Mouse (Mus musculus) liver, embryonic 12.5 days (tissue): ENCODE measurements around the gene Cd8b1. TPM values are rescaled to one million over a fixed set of nuclear protein-coding genes. Genes with fewer than 3 reads are reported as not detected.

Experiments used
- ATAC-seq: fragments of 200-750 bp; cut with Nextera tagmentation; 2 replicates; pipeline ENCODE4 v1.8.0; 2017; ENCODE audit warnings: moderate number of reproducible peaks, mild to moderate bottlenecking, moderate library complexity
- H3K27ac ChIP-seq: fragments of 300-500 bp; sonication (generic); 2 replicates; pipeline ENCODE4 v1.5.1; 2016; ENCODE audit warnings: mild to moderate bottlenecking
- H3K27me3 ChIP-seq: fragments of 300-500 bp; sonication (generic); replicated peaks from 2 replicates; pipeline ENCODE4 v1.6.1; 2016; ENCODE audit warnings: mild to moderate bottlenecking, moderate library complexity
- H3K36me3 ChIP-seq: fragments of 300-500 bp; sonication (generic); 2 replicates; pipeline ENCODE4 v1.6.1; 2016; ENCODE audit warnings: mild to moderate bottlenecking, moderate library complexity
- H3K4me1 ChIP-seq: fragments of 300-500 bp; sonication (generic); 2 replicates; pipeline ENCODE4 v1.6.1; 2016
- H3K4me2 ChIP-seq: fragments of 300-500 bp; sonication (generic); 2 replicates; pipeline ENCODE4 v1.6.1; 2016; ENCODE audit warnings: mild to moderate bottlenecking, moderate library complexity
- H3K4me3 ChIP-seq: fragments of 300-500 bp; sonication (generic); 2 replicates; pipeline ENCODE4 v1.5.1; 2016; ENCODE audit warnings: mild to moderate bottlenecking, moderate library complexity
- H3K9ac ChIP-seq: fragments of 300-500 bp; sonication (generic); 2 replicates; pipeline ENCODE4 v1.6.1; 2016; ENCODE audit warnings: mild to moderate bottlenecking, moderate library complexity
- H3K9me3 ChIP-seq: fragments of 300-500 bp; sonication (generic); replicated peaks from 2 replicates; pipeline ENCODE4 v1.6.1; 2016; ENCODE audit warnings: mild to moderate bottlenecking, moderate library complexity
- WGBS: fragments of 180-500 bp; shearing (Covaris S2); methylation state at CpG from one replicate; pipeline ENCODE4 v1.1.7; 2016; ENCODE audit not compliant: insufficient replicate concordance; 5-methylcytosine and 5-hydroxymethylcytosine counted together
- polyA plus RNA-seq: library from polyadenylated mRNA; unstranded; fragments of >200 nt; fragmentation: Nextera tagmentation; extraction: Ambion mirVana; gene quantifications from 2 replicates; pipeline ENCODE4 v1.2.1, GENCODE M21; 2016

The Cd8b1 gene
- not detected in 2 replicates for polyA plus RNA-seq

GRCm38 (mm10) chr6:71322491-71322921, at the start of gene Cd8b1:
Gene Cd8b1 (plus strand): TSS chr6:71322788.
- H3K36me3 ChIP-seq: no peaks in the 10 kb centered on the region
- no peaks in the 10 kb centered on the region for H3K27me3 ChIP-seq
- no peak within 1 kb of the TSS for H3K4me3 ChIP-seq
- 64% methylated on average over 7 of the region's 7 CpGs for WGBS
- no peak for ATAC-seq
- H3K4me1 ChIP-seq: no peaks in the 10 kb centered on the region
- no peaks in the 10 kb centered on the region for H3K9me3 ChIP-seq
- H3K27ac ChIP-seq: no peak within 1 kb of the TSS
- H3K4me2 ChIP-seq: no peak within 1 kb of the TSS
- no peak within 1 kb of the TSS for H3K9ac ChIP-seq

DNA sequence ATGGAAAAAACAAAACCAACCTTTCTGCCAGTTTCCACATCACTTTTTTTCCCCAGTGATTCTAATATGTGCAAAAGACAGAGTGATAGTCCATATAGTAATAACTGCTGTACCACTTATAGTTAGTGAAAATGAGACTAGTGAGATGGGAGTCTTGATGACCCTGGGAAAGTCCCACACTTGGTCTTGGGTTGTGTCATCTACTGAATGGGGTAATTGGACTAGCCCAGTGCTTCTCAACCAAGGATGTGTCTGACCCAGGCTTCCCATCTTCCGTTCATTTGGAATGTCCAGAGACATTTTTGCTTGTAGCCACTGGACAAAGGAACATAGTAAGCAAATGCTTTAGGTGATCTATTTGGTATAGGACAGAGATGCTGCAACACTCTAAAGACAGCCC, 48.9 kb upstream of the Cd8b1 start:
- Histone ChIP-seq H3K4me3 (no peak overlapping the region), H3K27ac (no peak overlapping the region), H3K4me1 (peaks cover 24% of the 10 kb centered on the region), H3K36me3 (no peaks in the 10 kb centered on the region), H3K9me3 (no peaks in the 10 kb centered on the region), H3K9ac (no peak overlapping the region), H3K27me3 (no peaks in the 10 kb centered on the region), H3K4me2 (no peak overlapping the region)
- WGBS: 79% methylated on average over 1 of the region's 1 CpGs
- ATAC-seq: no peak

DNA sequence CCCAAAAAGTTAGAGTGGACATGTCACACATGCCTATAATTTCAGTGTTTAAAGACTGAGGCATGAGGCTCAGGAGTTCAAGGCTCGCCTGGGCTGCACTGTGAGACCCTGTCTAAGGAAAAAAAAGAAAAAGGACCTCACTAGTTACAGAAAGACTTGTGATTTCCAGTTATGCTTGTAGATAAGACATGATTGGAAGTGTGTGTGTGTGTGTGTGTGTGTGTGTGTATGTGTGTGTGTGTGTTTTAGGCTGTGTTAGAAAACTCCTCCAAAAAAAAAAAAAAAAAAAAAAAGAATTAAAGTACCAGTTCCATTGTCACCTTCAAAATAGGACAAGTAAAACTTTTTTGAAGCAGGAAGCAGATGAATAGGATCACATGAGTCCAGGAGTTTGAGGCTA, 48.0 kb upstream of the Cd8b1 start:
- H3K9ac ChIP-seq: no peak overlapping the region
- H3K4me3 ChIP-seq: no peak overlapping the region
- WGBS: 84% methylated on average over 1 of the region's 1 CpGs
- ATAC-seq: no peak
- no peak overlapping the region for H3K27ac ChIP-seq
- H3K4me2 ChIP-seq: no peak overlapping the region
- no peaks in the 10 kb centered on the region for H3K9me3 ChIP-seq
- H3K27me3 ChIP-seq: no peaks in the 10 kb centered on the region
- peaks cover 22% of the 10 kb centered on the region for H3K4me1 ChIP-seq
- no peaks in the 10 kb centered on the region for H3K36me3 ChIP-seq

GRCm38 (mm10) chr6:71279418-71279817, 43.2 kb upstream of the Cd8b1 start:
- 63% methylated on average over 1 of the region's 1 CpGs for WGBS
- H3K27me3 ChIP-seq: no peaks in the 10 kb centered on the region
- H3K27ac ChIP-seq: no peak overlapping the region
- no peaks in the 10 kb centered on the region for H3K9me3 ChIP-seq
- no peak overlapping the region for H3K4me3 ChIP-seq
- no peak overlapping the region for H3K4me2 ChIP-seq
- ATAC-seq: no peak
- H3K4me1 ChIP-seq: no peaks in the 10 kb centered on the region
- peaks cover 6% of the 10 kb centered on the region for H3K36me3 ChIP-seq
- no peak overlapping the region for H3K9ac ChIP-seq

DNA sequence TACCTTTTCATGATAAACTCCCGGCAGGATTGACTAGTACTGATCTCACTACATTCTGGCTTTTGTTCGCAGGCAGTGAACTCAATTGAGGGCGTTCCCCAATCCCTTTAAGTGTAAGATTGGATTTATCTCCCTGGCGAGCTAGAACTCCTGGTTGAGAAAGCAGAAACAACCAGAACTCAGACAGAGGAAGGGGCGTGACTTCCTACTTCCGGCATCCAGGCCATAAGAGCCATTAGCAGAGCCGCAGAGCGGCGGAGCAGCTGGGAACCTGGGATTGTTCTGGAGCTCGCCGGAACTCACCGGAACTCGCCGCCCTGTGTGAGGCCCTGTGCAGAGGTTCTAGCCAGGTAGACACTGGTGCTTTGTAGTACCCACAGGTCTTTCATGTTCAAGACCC, 29.1 kb upstream of the Cd8b1 start:
- Histone ChIP-seq H3K9me3 (no peaks in the 10 kb centered on the region), H3K27me3 (no peaks in the 10 kb centered on the region), H3K36me3 (no peaks in the 10 kb centered on the region), H3K4me1 (no peaks in the 10 kb centered on the region), H3K27ac (no peak overlapping the region), H3K4me2 (no peak overlapping the region), H3K9ac (no peak overlapping the region), H3K4me3 (no peak overlapping the region)
- ATAC-seq: no peak
- 67% methylated on average over 14 of the region's 14 CpGs for WGBS

- WGBS: 51% methylated on average over 6 of the region's 6 CpGs
- no peaks in the 10 kb centered on the region for H3K9me3 ChIP-seq
- no peak for ATAC-seq
These were observed 27.3 kb upstream of the Cd8b1 start for GRCm38 (mm10) chr6:71295303-71295702.

GRCm38 (mm10) chr6:71298051-71298450, 24.5 kb upstream of the Cd8b1 start:
- ATAC-seq: no peak
- Histone ChIP-seq H3K27ac (no peak overlapping the region), H3K4me2 (no peak overlapping the region), H3K4me1 (no peaks in the 10 kb centered on the region), H3K27me3 (no peaks in the 10 kb centered on the region), H3K9me3 (no peaks in the 10 kb centered on the region), H3K9ac (no peak overlapping the region), H3K4me3 (no peak overlapping the region), H3K36me3 (no peaks in the 10 kb centered on the region)
- 52% methylated on average over 2 of the region's 2 CpGs for WGBS

More at GRCm38 (mm10) chr6:71295303-71295702, 27.3 kb upstream of the Cd8b1 start:
- Histone ChIP-seq H3K4me3 (no peak overlapping the region), H3K27ac (no peak overlapping the region), H3K9ac (no peak overlapping the region), H3K4me1 (no peaks in the 10 kb centered on the region), H3K4me2 (no peak overlapping the region), H3K36me3 (no peaks in the 10 kb centered on the region), H3K27me3 (no peaks in the 10 kb centered on the region)

GRCm38 (mm10) chr6:71298751-71299150, 23.8 kb upstream of the Cd8b1 start:
- no peak overlapping the region for H3K4me3 ChIP-seq
- no peak overlapping the region for H3K27ac ChIP-seq
- no peaks in the 10 kb centered on the region for H3K36me3 ChIP-seq
- 32% methylated on average over 3 of the region's 3 CpGs for WGBS
- ATAC-seq: no peak
- H3K27me3 ChIP-seq: no peaks in the 10 kb centered on the region
- no peak overlapping the region for H3K9ac ChIP-seq
- no peaks in the 10 kb centered on the region for H3K9me3 ChIP-seq
- H3K4me2 ChIP-seq: no peak overlapping the region
- no peaks in the 10 kb centered on the region for H3K4me1 ChIP-seq

DNA sequence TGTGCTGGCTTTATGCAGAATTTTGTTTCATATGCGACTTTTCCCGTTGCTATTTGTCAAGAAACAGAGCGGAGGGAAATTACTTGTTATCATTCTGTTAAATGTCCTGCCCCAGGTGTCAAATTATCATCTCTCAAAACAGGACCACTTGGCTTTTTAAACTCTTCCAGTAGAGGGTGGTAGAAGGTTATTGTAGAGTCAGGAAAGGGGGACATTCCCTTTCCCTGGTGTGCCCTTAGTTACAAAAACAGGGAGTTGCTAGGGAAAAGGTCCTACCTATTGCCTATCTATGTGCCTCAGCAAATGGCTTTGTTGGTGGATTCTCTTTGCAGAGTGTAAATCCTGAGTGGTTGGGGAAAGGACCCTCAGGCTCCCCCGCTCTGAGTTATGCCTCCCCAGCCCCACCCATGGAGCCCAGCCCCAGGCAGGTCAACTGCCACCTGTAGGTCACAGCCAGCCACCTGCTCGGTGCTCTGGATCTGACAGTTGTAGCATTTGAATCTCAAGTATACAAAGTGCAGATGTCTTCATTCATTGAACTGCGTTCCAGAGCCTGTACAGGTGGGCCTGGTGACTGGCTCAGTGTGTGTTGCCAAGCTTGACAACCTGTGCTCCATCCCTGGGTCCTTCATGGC, 20.4 kb upstream of the Cd8b1 start:
- H3K9me3 ChIP-seq: no peaks in the 10 kb centered on the region
- ATAC-seq: no peak
- H3K9ac ChIP-seq: no peak overlapping the region
- H3K4me3 ChIP-seq: no peak overlapping the region
- no peaks in the 10 kb centered on the region for H3K27me3 ChIP-seq
- H3K4me2 ChIP-seq: no peak overlapping the region
- no peak overlapping the region for H3K27ac ChIP-seq
- H3K36me3 ChIP-seq: no peaks in the 10 kb centered on the region
- 50% methylated on average over 6 of the region's 6 CpGs for WGBS
- no peaks in the 10 kb centered on the region for H3K4me1 ChIP-seq

GRCm38 (mm10) chr6:71307486-71307885, 15.1 kb upstream of the Cd8b1 start:
- Histone ChIP-seq H3K27me3 (no peaks in the 10 kb centered on the region), H3K4me1 (no peaks in the 10 kb centered on the region), H3K4me3 (no peak overlapping the region), H3K9ac (no peak overlapping the region), H3K4me2 (no peak overlapping the region), H3K36me3 (no peaks in the 10 kb centered on the region), H3K27ac (no peak overlapping the region), H3K9me3 (no peaks in the 10 kb centered on the region)
- ATAC-seq: no peak
- whole genome bisulfite sequencing: 71% methylated on average over 8 of the region's 8 CpGs

DNA sequence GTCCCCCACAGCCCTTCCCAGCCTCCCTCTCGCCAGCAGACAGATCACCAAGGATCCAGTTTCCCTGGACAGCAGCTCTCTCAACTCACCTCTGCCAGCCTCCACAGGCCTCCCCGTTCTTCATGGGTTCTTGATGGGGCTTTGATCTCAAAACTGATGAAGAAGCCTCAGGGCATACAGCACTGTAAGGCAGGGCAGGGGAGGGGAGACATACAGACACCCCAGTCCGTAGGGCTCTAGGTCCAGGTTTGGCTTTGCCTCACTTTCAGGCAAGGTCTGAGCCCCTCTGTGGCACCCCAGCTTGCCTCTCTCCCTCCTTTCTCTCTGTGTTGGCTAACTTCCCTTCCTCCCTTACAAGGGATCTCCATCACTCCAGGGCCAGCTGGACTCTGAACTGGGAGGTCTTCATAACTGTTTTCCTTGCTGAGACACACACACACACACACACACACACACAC, 733 bp upstream of the Cd8b1 start, which contains the start of gene Smyd1:
Gene Smyd1, minus strand, starts transcription at position 408 of the 458 bp plus-strand sequence.
- Histone ChIP-seq H3K4me2 (no peak within 1 kb of the TSS), H3K9me3 (no peaks in the 10 kb centered on the region), H3K4me3 (no peak within 1 kb of the TSS), H3K9ac (no peak within 1 kb of the TSS), H3K4me1 (no peaks in the 10 kb centered on the region), H3K36me3 (no peaks in the 10 kb centered on the region), H3K27me3 (no peaks in the 10 kb centered on the region), H3K27ac (no peak within 1 kb of the TSS)
- 70% methylated on average over 3 of the region's 3 CpGs for WGBS
- no peak for ATAC-seq

DNA sequence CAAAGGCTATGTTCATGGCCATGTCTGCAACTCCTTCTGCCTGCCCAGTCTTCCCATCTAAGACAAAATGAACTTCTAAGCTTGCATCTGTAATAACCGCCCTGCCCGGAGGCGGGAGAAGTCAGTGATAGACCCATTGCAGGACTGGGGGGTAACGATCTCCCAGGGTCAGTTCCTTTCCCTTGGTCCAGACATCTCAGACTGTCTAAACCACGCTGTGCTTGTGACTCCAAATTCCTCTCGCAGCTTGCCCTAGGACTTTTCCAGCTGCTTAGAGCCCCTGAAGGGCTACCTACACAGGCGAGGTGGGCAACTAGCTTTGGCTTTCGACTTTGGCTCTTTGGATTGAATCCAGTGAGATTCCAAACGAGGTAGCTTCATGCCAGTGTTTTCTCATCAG, 2.2 kb downstream of the Cd8b1 start:
- H3K9me3 ChIP-seq: no peaks in the 10 kb centered on the region
- ATAC-seq: no peak
- 66% methylated on average over 9 of the region's 9 CpGs for WGBS

DNA sequence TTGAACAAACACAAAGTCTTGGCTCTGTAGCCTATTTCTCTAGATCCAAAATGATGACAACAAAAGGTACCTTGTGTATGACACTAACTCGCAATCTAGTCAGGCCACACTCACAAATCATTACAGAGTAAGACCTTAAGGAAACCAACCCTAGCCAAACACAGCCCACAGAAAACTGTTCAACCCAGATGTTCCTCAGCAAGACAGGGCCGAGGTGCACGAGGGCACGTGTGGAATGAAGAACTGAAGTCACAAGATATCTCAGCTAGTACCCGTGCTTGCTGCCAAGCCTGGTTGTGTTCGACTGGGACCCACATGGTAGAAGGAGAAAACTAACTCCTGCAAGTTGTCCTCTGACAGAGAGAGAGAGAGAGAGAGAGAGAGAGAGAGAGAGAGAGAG, 7.3 kb downstream of the Cd8b1 start:
- H3K4me2 ChIP-seq: no peak overlapping the region
- no peaks in the 10 kb centered on the region for H3K36me3 ChIP-seq
- no peak overlapping the region for H3K4me3 ChIP-seq
- no peak overlapping the region for H3K9ac ChIP-seq
- 70% methylated on average over 6 of the region's 6 CpGs for WGBS
- H3K27me3 ChIP-seq: no peaks in the 10 kb centered on the region
- no peaks in the 10 kb centered on the region for H3K4me1 ChIP-seq
- no peaks in the 10 kb centered on the region for H3K9me3 ChIP-seq
- no peak overlapping the region for H3K27ac ChIP-seq
- ATAC-seq: no peak

More for the DNA sequence above, 2.2 kb downstream of the Cd8b1 start:
- Histone ChIP-seq H3K4me2 (no peak overlapping the region), H3K9ac (no peak overlapping the region), H3K36me3 (no peaks in the 10 kb centered on the region), H3K27ac (no peak overlapping the region), H3K4me3 (no peak overlapping the region), H3K27me3 (no peaks in the 10 kb centered on the region), H3K4me1 (no peaks in the 10 kb centered on the region)
